Mouse (Mus musculus): Measurements from ENCODE around the gene Xpo5. TPM values are rescaled to one million over a fixed set of nuclear protein-coding genes. Genes with fewer than 3 reads are reported as not detected.

The Xpo5 gene
- polyA plus RNA-seq (2012; rRNA removed), result 57.0 and 58.5 TPM in 2 replicates

DNA sequence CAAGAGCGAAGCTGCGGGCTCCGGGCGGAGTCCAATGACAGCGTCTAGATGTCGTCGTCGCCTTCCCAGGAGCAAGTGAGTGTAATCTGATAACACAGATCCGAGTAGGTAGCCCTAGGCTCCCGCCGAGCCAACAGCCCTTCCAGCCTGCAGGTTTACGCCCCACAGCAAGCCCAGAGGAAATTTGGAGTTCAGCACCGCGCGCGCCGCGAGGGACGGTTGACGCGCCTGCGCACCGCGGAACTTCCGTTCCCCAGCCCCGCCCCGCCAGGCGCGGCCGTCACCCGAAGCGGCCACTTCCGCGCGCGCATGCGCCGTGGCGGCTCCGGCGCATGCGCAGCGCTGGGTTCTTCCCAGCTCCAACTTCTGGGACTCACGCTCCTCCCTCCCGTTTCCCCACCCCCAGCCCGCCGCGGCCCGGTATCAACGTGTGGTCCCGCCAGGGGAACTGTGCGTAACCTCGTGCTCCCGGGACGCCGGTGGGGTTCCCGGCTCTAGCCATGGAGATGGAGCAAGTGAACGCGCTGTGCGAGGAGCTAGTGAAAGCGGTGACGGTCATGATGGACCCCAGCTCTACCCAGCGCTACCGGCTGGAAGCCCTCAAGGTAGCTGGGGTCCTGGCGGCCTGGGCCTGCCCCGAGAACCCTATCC, at the start of gene Xpo5, which contains the start of gene Polh:
TSS of gene Xpo5 (plus strand) at position 362 of the 651 bp plus-strand sequence.
TSS of gene Polh (minus strand) at position 225 of the 651 bp plus-strand sequence.
- peak; percentile 98 for DNase-seq (ENCODE audit: low read depth)
- TF ChIP-seq POLR2A (IDR thresholded peaks at IDR 0.05; ENCODE audit: borderline replicate concordance, extremely low read depth, insufficient read depth, insufficient read length, poor library complexity, severe bottlenecking) (peak; percentile 57), CTCF (IDR thresholded peaks at IDR 0.05; ENCODE audit: borderline replicate concordance, extremely low read depth, insufficient read depth, insufficient read length) (no peak)

DNA sequence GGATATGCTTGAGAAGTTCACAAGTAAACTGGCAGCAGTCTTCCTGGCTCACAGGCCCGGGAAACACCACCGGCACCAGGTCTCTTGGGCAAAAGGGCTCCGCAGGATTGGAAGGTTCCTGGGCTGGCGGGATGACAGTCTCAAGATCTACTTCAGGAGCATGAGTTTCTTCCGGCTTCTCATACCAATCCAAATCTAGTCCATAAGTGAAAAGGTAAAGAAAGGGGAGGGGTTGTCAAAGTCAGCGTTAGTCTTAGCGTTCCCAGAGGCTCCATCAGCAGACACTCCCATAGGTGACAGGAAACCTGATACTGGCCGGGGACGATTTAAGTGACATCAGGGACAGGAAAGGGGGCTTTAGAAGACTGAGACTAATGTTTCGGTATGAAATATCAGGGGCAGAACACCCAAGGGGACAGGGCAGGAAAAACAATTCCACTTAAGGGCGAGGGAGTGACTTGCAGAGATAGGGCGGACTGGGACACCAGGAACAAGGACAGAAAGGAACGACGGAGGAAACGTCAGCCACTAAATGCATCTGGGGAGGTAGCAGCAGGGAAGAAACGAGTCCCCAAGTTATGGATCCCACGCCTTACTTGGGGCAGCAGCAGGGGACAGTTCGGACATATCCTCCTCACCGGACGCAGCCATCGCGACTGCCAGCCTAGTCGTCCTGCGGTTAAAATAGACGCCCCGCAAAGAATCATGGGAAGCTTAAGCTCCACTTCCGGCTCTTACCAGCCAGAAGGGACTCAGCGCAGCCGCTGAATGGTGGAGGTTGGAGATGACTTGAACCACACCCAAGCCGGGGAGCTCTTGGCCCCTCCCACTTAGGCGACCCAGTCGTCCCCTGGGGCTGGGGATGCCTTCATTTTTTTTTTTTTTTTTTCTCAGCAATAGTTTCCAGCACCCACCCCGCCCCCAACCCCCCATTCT, 49.5 kb upstream of the Xpo5 start, which contains the start of gene Mad2l1bp:
TSS of gene Mad2l1bp (minus strand) at position 707 of the 936 bp plus-strand sequence.
- peak; percentile 98 for DNase-seq (ENCODE audit: low read depth)
- TF ChIP-seq CTCF (IDR thresholded peaks at IDR 0.05; ENCODE audit: borderline replicate concordance, extremely low read depth, insufficient read depth, insufficient read length) (no peak), POLR2A (IDR thresholded peaks at IDR 0.05; ENCODE audit: borderline replicate concordance, extremely low read depth, insufficient read depth, insufficient read length, poor library complexity, severe bottlenecking) (peak; percentile 65; the same call in 1 of the 2 replicates)

DNA sequence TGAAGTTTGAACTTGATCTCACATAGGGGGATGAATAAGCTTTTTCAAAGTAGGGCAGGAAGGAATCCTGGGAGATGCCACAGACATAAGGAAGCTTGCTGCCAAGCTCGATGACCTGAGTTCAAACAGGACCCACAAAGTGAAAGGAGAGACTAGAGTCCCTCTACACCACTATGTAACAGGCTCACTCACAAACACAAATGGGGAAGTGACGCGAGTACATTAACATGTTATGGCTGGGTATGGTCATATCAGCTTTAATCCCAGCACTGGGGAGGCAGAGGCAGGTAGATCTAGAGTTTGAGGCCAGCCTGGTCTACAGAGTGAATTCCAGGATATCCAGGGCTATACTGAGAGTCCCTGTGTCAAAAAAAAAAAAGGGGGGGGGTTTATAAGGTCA, 48.2 kb upstream of the Xpo5 start:
- no peak for TF ChIP-seq POLR2A (IDR thresholded peaks at IDR 0.05; ENCODE audit: borderline replicate concordance, extremely low read depth, insufficient read depth, insufficient read length, poor library complexity, severe bottlenecking)
- TF ChIP-seq CTCF (IDR thresholded peaks at IDR 0.05; ENCODE audit: borderline replicate concordance, extremely low read depth, insufficient read depth, insufficient read length), result no peak
- no peak for DNase-seq (ENCODE audit: low read depth)

DNA sequence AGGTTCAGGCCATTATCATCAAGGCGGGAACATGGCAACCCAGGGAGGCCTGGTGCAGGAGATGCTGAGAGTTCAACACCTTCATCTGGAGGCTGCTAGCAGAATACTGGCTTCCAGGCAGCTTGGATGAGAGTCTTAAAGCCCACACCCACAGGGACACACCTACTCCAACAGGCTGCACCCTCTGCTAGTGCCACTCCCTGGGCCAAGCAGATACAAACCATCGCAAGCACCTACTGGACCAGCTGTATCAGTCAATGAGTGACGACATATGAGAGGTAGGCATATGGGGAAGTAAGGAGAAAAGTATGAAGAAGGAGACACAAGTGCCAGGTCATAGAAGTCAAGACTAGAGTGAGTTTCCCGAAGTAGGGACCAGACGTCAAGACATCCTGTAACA, 45.9 kb upstream of the Xpo5 start:
- DNase-seq (ENCODE audit: low read depth), result no peak
- TF ChIP-seq CTCF (IDR thresholded peaks at IDR 0.05; ENCODE audit: borderline replicate concordance, extremely low read depth, insufficient read depth, insufficient read length), result no peak
- no peak for TF ChIP-seq POLR2A (IDR thresholded peaks at IDR 0.05; ENCODE audit: borderline replicate concordance, extremely low read depth, insufficient read depth, insufficient read length, poor library complexity, severe bottlenecking)

DNA sequence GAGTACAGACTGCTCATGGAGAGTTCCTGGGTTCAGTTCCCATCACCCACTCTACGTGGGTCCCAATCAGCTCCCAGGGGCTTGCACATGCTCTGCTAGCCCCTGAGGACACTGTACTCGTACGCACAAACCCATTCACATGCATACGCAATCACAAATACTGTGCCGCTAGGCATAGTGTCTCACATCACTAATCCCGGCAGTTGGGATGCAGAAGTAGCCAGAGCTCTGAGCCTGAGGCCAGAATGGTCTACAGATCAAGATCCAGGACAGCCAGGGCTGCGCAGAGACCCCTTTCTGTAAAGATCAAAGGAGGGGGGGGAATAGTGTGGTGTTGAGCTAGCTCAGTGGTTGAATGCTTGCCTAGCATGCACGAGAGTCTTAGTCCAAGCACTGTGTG, 45.5 kb upstream of the Xpo5 start:
- DNase-seq (ENCODE audit: low read depth), result no peak
- no peak for TF ChIP-seq POLR2A (IDR thresholded peaks at IDR 0.05; ENCODE audit: borderline replicate concordance, extremely low read depth, insufficient read depth, insufficient read length, poor library complexity, severe bottlenecking)
- TF ChIP-seq CTCF (IDR thresholded peaks at IDR 0.05; ENCODE audit: borderline replicate concordance, extremely low read depth, insufficient read depth, insufficient read length), result no peak

DNA sequence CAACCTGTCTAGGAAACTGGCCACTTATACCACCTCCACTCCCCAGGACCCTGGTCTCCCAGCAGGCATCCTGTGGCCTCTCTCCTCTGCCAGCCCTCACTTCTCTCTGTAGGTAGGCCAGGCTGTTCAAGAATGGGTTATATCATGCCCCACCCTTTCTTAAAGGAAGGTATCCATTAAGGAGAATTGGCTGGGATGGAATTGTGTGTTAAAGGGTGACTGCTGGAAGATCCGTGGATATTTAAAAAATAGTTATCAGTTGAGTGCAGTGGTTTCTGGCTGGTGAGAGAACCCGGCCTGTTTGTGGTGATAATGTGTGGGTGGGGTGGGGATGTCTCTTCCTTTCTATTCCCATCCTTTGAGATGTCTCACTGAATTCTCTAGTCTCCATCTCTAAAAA, 43.3 kb upstream of the Xpo5 start:
- DNase-seq (ENCODE audit: low read depth), result no peak
- TF ChIP-seq CTCF (IDR thresholded peaks at IDR 0.05; ENCODE audit: borderline replicate concordance, extremely low read depth, insufficient read depth, insufficient read length), result no peak
- TF ChIP-seq POLR2A (IDR thresholded peaks at IDR 0.05; ENCODE audit: borderline replicate concordance, extremely low read depth, insufficient read depth, insufficient read length, poor library complexity, severe bottlenecking), result no peak

DNA sequence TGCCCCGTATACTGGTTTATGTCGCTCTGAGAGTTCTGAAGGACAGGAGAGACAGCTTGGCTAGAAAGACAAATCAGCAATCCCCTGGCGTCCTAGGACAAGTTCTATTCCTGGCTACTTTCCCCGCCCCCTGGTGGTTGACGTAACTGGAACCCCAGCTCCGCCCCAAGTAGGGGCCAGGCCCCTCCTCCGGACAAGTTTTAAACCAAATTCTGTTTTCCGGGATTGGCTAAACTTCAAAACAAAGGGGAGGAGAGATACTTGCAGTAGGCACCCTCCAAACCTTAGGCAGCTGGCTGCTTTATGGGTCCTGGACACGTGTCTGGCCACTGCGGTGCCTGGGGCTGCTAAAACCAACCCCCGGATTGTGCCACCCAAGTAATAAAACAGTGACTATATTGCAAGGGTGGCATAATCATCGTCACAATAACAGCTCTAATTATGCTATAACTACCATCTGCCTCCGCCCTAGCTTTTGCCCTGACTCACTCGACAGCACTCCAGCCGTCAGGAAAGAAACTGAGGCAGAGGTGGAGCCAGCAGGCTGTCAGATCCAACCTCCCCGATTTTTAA, 42.4 kb upstream of the Xpo5 start:
- DNase-seq (ENCODE audit: low read depth), result peak; percentile 93
- TF ChIP-seq CTCF (IDR thresholded peaks at IDR 0.05; ENCODE audit: borderline replicate concordance, extremely low read depth, insufficient read depth, insufficient read length), result peak; percentile 49; the same call in 1 of the 2 replicates
- no peak for TF ChIP-seq POLR2A (IDR thresholded peaks at IDR 0.05; ENCODE audit: borderline replicate concordance, extremely low read depth, insufficient read depth, insufficient read length, poor library complexity, severe bottlenecking)

DNA sequence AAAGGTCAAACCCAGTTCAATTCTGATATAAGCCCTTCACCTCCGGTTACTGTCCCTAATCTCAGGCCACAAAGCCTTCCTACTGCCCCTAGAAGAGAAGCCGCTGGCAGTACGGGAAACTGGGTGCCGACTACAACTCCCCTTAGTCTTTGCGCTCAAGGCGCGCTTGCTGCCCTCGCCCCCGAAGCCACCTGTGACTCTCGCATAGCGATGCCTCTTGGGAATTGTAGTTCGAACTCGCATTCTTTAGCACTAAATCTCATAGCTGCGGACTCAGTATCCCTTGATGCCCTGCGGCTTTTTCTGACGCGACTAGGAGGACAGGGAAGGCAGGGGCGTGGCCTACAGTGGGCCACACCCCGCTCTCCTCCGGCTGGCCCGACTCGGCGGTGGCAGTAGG, 41.9 kb upstream of the Xpo5 start, which contains the start of gene Gtpbp2:
TSS of gene Gtpbp2 (plus strand) at position 347 of the 400 bp plus-strand sequence.
- peak; percentile 100 for DNase-seq (ENCODE audit: low read depth)
- no peak for TF ChIP-seq CTCF (IDR thresholded peaks at IDR 0.05; ENCODE audit: borderline replicate concordance, extremely low read depth, insufficient read depth, insufficient read length)
- TF ChIP-seq POLR2A (IDR thresholded peaks at IDR 0.05; ENCODE audit: borderline replicate concordance, extremely low read depth, insufficient read depth, insufficient read length, poor library complexity, severe bottlenecking), result peak; percentile 40; the same call in 1 of the 2 replicates

DNA sequence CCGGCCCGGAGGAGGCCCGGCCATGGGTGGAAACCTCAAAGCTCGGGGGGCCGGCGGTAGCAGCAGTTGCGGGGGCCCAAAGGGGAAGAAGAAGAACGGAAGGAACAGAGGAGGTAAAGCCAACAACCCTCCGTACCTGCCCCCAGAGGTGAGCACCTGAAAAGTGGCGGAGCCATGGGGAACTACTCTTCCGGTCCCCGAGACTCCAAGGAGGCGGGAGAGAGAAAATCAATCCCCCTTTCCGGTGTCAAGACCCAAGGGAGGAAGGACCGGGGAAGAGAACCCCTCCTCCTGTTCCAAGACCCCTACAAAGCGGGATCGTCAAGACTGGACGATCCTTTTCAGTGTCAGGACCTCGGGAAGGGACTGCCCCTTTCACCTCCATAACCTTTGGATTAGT, 41.4 kb upstream of the Xpo5 start:
- TF ChIP-seq CTCF (IDR thresholded peaks at IDR 0.05; ENCODE audit: borderline replicate concordance, extremely low read depth, insufficient read depth, insufficient read length) (no peak), POLR2A (IDR thresholded peaks at IDR 0.05; ENCODE audit: borderline replicate concordance, extremely low read depth, insufficient read depth, insufficient read length, poor library complexity, severe bottlenecking) (no peak)
- DNase-seq (ENCODE audit: low read depth), result peak; percentile 61

DNA sequence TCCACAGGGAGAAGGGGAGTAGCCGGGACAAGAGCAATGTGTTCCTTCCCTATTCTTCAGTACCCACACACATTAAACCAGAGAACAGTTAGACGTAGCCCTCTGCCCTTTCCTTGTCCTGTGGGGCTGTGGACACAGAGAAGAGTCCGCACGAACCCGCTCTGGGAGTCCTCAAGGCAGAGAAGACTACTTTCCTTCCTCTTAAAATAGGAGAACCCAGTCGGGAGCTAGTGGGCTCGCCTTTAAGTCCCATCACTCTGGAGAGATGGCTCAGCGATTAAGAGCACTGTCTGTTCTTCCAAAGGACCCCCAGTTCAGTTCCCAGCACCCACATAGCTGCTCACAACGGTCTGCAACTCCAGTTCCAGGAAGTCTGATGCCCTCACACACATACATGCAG, 40.9 kb upstream of the Xpo5 start:
- DNase-seq (ENCODE audit: low read depth), result no peak
- TF ChIP-seq POLR2A (IDR thresholded peaks at IDR 0.05; ENCODE audit: borderline replicate concordance, extremely low read depth, insufficient read depth, insufficient read length, poor library complexity, severe bottlenecking) (no peak), CTCF (IDR thresholded peaks at IDR 0.05; ENCODE audit: borderline replicate concordance, extremely low read depth, insufficient read depth, insufficient read length) (no peak)

DNA sequence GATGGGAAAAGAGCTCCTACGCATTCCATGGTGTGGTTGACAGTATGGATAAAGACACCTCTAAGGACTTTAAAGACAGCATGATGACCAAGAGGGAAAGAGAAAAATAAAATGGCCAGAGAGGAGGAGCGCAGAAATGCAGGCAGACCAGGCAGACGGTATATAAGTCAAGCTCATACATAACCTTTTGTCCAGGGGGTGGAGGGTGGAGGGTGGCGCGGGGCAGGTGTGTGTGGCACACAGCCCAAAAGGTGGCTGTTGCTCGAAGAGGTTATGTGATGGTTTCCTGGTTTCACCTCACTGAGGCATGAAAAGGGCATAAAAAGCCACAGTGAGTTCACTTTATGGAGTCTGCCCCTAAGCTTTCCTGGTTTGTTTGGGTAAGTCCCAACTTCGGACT, 40.0 kb upstream of the Xpo5 start:
- DNase-seq (ENCODE audit: low read depth), result no peak
- no peak for TF ChIP-seq CTCF (IDR thresholded peaks at IDR 0.05; ENCODE audit: borderline replicate concordance, extremely low read depth, insufficient read depth, insufficient read length)
- no peak for TF ChIP-seq POLR2A (IDR thresholded peaks at IDR 0.05; ENCODE audit: borderline replicate concordance, extremely low read depth, insufficient read depth, insufficient read length, poor library complexity, severe bottlenecking)

Measured in brain, embryonic 14.5 days (tissue).